Mouse (Mus musculus) 416B (cell line): ENCODE results near the gene Pilrb2.
A peak's percentile ranks its signal among the peaks of the same experiment; 100 is the strongest.

Experiments
- DNase-seq: peaks from one replicate; pipeline ENCODE4 v3.0.0; 2011; ENCODE audit warnings: low read depth

Pilrb2 gene

DNA sequence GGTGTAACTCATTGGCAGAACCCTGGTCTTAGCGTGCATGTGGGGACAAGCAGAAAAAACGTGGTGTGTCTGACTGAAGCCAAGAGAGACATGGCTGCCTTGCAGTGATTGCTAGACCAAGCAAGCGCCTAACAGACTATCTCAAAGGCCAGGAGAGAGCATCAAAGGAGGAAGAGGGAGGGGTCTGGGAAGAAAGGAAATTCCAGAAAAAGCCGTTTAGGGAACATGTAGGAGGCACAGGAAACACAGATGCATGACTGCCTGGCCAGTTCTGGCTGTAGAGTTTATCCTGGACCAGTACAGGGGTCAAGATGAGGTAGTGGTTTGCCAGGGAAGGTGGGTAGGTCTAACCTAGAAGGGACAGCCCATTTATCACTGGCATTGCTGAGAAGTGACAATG lies 38.1 kb downstream of the Pilrb2 start:
- DNase-seq: no peak

DNA sequence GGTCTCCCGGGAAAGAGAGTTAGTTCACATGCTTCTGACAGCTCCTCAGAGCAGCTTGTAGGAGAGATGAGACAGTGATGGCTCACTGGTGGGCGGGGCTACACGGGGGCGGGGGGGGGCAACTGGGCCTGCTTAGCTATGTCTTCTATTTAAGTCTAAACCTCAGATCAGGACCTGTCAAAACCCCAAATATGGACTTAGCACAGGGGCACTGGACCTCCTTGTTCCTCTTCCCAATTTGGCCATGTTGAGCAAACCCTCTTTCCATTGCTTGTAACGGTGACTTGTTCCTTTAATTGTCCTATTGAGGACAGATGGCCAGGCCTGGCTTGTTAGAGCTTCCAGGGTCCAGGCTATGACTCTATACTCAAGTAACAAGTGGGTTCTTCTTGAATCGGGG lies 40.1 kb downstream of the Pilrb2 start:
- peak; percentile 9 for DNase-seq

DNA sequence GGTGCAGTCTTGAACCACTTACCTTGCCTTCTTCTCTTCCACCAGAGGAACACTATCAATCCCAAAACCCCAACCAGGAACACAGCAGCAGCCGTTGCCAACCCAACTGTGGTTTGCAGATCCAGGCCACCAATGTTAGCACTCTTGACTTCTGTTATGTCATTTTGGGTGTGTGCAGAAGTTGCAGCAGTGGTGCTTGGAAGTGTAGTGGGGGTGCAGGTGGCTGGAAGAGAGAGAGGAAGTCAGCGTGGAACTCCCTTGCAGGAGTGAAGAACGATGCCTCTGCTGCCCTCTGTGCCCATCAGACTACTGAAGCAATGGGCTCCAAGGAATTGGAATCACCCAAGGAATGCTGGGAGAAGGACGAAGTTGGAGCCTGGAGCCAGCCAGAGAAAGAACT lies 40.5 kb downstream of the Pilrb2 start:
- DNase-seq: no peak

DNA sequence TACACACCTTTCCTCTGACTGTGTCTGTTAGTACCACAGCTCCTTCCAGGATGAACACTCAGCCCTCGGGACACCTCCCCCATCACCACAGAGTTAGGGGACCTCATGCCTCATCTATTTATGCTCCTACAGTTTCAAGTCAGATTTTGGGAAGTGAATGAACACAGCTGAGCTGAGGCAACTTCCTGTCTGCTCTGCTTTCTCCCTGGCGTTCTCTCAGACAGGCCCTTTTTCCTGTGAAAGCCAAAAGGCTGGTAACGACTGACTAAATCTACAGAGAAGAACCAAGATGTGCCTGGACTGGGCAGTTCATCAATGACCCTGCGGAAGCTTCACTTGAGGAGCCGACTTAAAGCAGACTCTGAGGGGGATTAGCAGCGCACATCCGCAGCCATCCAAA lies 41.4 kb downstream of the Pilrb2 start:
- peak; percentile 14 for DNase-seq

DNA sequence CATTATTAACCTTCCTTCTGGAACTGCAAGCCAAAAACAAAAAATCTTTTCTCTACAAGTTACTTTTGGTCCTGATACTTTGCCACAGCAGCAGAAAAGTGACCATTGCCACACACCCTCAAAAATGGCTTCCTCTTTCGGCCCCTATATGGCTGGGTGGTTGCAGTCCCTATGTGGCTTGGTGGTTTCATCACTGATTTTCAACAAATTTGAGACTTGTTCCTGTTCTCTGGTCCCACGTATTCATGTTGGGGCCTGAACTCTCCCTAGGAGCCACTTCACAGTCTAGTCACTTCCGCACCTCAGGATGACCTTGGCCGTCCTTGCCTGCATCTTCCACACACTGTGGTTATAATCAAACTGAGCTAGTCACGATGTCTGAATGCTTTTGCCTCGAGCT lies 42.9 kb downstream of the Pilrb2 start:
- peak; percentile 54 for DNase-seq

DNA sequence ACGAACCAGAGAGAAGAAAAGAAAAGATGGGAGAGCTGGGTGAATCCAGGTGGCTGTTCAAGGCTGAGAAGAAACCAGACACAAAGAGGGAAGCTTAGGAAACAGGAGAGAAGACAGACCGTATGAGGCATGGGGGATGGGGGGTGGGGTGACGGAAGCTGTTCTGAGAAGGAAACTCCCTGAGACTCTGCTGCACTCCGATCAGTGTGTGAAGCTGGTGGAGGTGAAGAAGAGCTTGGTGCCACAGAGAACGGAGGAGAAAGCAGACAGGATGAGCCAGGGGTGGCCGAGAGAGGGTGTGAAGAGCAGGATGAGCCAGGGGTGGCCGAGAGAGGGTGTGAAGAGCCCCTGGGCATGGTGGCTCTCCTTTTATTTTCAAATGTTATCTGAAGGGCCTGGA lies 45.2 kb downstream of the Pilrb2 start:
- no peak for DNase-seq

DNA sequence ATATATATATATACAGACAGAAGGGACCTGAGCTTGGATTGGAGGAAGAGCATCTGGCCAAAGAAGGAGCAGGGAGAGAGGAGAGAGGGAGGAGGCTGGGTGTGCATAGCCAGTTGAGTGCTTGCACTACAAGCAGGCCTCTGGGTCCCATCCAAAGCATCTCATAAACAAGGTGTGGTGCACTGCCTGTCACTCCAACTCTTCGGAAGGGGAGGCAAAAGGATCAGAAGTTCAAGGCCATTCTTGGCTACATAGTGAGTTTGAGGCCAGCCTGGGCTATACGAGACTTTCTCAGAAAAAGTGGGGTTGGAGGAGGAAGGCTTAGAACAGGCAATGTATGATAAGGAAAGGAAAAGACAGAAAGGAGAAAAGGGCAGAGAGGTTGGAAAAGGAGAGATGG lies 45.6 kb downstream of the Pilrb2 start:
- no peak for DNase-seq

DNA sequence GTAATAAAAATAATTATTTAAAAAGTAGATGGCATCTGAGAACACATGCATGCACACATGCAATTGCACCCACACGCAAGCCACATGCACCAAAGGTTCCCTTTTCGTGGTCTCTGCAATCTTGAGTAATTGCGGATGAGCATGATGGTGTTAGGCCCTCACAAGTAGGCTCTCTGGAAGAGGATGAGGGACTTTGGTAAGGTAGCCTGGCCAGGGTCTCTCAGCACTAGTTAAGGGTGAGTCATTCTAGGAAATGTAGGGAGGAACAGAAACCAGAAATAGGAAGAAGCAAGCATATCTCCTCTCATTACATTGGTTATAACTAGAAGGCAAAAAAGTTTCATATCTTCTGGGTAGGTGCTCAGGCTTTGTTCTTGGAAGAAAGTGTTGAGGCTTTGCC lies 46.6 kb downstream of the Pilrb2 start:
- no peak for DNase-seq

DNA sequence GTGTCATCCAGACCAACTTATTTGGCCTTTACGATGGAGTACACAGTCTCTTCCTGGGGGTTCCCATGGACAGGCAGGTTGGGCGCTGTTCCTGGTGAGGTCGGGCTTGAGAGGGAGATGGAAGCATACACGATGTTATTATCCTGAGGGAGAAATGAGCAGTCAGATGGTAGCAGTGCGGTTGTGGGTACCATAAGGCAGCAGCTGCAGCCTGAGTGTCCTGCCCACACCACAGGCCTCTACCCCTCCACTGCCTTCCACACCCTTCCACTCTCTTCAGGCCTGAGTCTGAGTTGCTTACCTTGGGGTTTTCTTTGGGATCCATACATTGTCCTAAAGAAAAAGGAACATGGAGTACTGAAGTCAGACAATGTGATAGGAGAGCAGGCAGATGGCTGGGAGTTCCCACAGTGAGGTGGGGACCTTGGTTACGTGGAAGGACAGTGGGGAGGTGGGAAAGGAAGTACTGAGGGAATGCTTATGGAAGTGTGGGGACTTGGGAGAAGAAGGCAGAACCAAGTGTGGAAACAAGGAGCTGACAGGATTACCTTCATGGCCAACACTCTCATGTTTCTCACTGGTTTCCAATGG lies 48.1 kb downstream of the Pilrb2 start:
- DNase-seq: no peak

DNA sequence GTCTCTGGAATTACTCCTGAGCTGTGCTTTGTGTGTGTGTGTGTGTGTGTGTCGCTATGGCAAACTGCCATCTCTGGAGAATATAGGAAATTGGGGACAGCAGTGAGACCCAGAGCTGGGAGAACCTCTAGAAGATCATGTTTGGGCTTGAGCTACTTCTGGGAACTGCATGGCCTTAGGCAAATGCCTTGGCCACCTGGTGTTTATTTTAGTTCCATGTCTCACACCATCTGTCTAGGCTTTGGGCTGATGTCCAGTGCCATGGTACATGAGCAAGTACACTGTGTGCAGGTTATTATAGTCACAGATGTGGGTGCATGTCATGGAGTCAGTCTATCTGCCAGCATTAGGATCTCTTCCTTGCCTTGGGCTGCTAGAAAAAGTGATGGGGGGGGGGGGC lies 49.0 kb downstream of the Pilrb2 start:
- no peak for DNase-seq

DNA sequence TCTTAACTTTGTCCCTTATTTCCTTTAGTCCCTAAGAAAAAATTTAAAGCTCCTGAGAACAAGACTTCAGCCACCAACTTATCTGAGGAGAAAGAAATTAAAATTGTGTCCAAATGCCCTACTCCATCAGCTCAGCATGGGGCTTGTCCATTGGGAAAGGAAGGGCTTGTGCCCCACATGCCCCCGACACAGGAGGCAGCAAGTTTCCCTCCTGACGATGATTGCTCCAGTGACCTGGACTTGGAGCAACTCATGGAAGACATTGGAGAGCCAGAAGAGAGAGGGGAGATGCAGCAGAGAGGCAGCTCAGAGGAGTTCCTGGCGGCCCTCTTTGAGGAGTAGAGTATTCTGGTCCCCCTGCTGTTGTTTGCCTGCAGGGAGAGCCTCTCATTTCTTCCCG lies 49.5 kb downstream of the Pilrb2 start:
- no peak for DNase-seq

DNA sequence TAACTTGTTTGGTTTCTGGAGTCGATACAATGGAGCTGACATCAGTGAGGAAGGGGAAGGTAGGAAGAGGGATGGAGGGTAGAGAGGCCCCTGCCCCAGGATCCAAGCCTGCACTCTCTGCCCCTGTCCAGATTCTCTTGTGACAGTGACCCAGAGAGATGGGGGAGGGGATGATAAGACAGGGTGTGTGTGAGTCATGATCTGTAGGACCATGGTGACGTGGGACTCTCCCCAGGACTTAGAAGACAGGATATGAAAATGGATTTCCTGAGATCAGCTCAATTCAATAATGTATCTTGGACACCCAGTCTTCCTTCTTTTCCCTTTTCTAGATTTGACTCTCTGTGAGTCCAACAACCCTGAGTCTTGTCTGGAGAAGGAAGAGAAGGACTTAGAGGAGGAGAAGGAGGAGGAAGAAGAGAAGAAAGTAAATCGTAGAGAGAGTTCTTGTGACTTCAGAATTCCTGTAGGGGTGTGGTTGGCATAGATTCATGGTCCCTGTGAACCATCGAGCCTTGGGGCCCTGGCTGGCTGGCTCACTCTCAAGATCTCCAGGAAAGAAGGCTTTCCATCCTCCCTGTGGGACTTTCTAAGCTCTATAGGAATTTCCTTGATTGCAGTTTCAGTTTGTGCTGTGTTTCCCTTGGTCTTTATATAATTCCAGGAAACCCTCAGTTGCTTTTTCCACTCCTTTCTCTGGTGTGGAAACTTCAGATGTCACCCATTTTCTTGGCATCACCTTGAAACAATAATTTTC lies 54.0 kb downstream of the Pilrb2 start:
- DNase-seq: peak; percentile 37
